Mouse (Mus musculus): ENCODE measurements around the gene Ccdc86.

Ccdc86 gene

GRCm38 (mm10) chr19:10949112-10949511, at the start of gene Ccdc86:
Ccdc86 (minus strand) TSS chr19:10949266.
- peak; percentile 96 for DNase-seq (ENCODE audit: low spot score)

DNA sequence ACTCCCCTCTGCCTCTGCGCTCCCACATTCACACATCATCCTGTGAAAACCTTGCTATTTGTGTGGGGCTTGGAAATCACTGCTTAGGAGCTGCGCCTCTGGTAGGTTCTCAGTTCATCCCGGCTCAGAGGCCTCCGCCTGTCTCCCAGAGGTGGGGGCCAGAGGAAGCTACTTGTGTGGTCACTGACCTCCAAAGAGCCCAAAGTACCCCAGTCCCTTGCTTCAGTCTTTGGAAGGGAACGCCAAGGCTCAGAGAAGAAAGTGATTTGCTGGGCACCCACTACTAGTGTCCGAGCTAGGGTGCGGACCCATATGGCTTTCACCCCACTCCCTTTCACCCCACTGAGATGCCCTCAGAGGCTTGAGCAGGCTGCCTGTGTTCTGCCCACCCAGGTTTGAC, 44.1 kb upstream of the Ccdc86 start, which contains the start of gene Ms4a15:
Gene Ms4a15 (minus strand): TSS at position 101 of the 400 bp plus-strand sequence.
- DNase-seq (ENCODE audit: low spot score), result no peak

DNA sequence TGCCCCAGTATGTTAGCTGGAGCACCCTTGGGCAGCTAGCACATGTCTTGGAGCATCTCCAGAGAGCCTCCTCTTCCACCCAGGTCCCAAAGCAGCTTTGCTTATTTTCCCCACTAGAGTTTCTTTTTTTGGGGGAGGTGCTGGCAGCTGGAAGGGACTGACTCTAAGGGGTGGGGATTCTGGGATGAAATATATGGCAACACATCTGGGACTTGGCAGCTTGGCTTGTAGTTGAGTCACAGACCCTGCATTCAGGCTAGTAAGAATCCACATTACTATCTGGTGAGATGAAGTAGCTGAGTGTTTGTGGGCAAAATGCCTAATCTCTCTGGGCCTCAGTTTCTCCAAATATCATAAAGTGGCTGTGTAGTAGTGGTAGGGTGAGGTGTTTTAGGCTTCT, 42.8 kb upstream of the Ccdc86 start:
- DNase-seq (ENCODE audit: low spot score), result no peak

GRCm38 (mm10) chr19:10990751-10991150, 41.7 kb upstream of the Ccdc86 start:
- no peak for DNase-seq (ENCODE audit: low spot score)

DNA sequence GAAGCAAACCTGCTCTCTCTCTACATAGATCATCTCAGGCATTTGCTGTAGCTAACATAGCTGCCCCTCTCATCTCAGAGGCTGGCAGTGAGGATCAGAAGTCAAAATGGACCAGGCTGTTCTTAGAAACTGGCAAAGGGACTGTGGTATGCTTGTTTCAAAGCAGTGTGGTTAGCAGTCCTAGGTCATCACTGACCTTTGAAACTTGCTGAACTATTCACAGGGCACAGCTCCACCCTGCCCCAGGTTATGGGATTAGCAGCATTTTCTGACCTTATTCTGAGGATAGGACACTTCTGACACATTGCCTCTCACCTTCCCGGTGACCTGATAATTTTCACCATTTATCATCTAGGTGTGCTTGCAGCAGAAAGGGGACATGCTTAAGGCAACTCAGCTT, 39.5 kb upstream of the Ccdc86 start:
- DNase-seq (ENCODE audit: low spot score), result no peak

DNA sequence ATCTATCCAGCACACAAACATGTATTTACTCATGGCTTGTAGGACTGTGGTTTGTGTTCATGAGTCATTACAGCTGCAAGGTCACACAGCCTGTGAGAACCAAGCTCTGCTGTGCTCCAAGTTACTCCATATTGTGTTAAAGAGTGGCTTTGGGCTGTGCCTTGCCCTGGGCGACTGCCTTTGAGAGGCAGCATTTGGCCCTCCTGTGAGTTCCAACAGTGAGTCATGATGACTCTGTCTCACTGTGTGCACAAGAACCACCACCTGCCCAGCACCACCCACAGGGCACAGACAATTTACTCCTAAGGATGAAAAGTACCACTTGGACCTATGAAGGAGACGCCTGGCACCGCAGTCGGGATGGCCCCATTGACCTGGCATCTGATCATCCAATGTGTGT, 36.8 kb upstream of the Ccdc86 start:
- no peak for DNase-seq (ENCODE audit: low spot score)

DNA sequence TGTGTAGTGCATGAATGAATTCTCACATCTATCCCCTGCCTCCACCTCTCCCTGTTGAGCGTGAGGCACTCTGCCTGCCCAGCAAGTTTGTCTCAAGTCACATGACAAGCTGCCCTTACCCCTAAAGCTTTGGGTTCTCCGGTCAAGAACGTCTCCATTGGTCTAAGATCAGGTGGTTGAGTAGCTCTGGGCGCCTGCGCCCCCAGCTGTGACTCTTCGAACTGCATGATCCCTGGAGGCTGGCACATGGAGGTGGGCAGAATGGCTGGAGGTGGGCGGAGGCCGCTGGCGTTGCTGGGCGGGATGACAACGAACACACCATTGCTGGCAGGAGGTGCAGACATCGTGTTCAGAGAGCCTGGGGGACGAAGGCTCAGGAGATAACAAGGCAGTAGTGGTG, 35.5 kb upstream of the Ccdc86 start:
- DNase-seq (ENCODE audit: low spot score), result no peak

DNA sequence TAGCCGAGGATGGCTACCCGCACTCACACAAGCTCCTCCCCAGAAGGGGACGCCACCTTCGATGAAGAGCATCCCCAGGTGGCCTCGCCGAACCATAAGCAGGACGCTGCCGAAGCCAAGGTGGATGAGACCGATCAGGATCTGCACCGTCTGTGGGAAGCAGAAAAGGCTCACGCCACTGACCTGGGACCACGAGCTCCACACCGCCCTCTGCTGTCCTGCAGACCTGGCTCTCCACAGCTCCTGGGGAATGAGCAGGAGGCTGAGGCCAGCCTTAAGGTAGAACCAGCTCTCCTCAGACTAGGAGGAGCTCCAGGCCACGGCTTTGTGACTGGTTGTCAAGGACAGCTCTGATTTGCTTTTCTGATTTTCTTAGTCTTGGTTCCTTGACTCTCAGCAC, 34.1 kb upstream of the Ccdc86 start:
- DNase-seq (ENCODE audit: low spot score), result no peak

- no peak for DNase-seq (ENCODE audit: low spot score)
These were observed 31.1 kb upstream of the Ccdc86 start for GRCm38 (mm10) chr19:10980210-10980609.

GRCm38 (mm10) chr19:10979184-10980168, 30.4 kb upstream of the Ccdc86 start:
- peak; percentile 51 for DNase-seq (ENCODE audit: low spot score)

GRCm38 (mm10) chr19:10976318-10976717, 27.3 kb upstream of the Ccdc86 start:
- DNase-seq (ENCODE audit: low spot score), result no peak

DNA sequence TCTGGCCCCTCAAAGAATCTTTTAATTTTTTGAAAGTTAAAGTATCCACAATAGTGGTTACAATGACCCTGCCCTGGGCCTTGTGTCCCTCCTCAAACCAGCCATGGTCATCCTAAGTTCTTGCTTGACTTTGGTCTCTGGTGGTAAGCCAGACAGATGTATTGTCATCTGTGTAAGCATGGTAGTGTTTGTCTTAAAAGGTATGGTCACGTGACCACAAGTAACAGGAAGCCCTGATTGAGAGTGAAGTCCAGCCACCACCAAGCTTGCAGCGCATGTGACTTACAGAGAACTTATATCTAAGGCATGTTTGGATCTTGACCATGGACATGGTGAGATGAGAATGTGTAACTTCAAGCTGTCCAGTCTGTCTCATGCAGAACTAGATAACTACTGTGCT, 26.1 kb upstream of the Ccdc86 start:
- DNase-seq (ENCODE audit: low spot score), result no peak

DNA sequence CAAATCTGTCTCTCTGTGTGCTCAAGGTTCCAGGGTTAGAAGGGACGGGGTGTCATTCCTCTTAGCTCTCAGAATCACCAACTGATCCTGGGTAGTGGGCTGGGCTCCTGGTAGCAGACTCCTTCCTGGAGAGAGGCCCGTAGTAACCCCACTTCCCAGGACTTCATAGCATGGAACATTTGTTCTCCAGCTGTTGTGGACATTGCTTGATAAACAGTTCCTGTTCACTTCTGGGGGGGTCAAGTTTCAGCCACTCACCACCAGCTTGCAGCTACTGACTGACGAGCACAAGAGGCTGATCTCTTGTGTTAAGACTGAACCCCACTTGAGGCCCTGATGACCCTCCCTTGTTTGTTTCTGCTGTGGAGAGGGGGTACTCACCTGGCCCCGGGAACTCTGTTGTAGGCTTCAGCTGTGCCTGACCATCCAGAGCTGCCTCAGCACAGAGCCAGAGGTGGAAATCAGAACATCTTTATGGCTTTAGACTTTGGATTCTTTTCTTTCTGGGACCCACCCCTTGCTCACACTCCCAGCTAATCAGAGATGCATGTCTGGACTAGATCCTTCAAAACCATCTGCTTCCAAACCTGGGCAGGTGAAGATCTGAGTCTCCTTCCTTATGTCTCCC, 25.3 kb upstream of the Ccdc86 start, which contains the start of gene Ms4a10:
Gene Ms4a10 (minus strand): TSS at position 433 of the 628 bp plus-strand sequence.
- no peak for DNase-seq (ENCODE audit: low spot score)

DNA sequence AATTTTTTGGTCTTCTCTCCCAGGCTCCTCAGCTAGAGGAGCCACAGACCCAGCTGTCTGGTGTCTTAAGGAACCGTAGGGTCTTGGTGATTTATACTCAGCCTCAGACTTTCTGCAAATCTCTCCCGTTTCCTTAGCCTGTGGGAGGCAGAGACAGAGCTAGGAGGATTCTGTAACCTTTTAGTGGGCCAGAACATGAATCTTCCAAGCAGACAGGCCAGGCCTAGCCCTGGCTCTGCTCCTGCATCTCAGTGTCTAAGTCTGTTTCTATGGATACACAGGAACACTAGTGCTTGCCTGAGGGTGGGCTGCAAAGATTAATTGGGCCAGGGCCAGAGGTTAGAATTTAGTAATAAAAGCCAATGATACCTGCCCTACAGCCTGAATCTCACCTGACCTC, 24.1 kb upstream of the Ccdc86 start:
- DNase-seq (ENCODE audit: low spot score), result no peak

GRCm38 (mm10) chr19:10972660-10973059, 23.6 kb upstream of the Ccdc86 start:
- DNase-seq (ENCODE audit: low spot score), result no peak

DNA sequence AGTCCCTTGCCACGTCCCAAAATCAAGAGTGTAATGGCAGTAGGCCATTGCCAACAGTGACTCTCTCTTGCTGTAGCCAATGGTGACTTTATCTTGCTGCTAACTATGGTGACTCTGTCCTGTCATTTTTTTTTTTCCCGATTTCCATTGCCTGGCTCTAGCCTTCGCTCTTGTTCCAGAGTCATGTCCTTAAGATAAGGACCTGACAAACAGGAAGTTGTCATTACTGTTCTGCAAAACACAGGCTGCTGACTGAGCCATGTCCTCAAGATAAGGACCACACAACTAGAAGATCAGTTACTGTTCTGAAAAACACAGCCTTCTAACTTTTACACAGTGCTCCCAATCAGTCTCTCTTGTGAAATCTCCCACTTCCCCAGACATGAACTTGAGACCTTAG, 21.4 kb upstream of the Ccdc86 start:
- no peak for DNase-seq (ENCODE audit: low spot score)

GRCm38 (mm10) chr19:10968578-10968977, 19.5 kb upstream of the Ccdc86 start:
- peak; percentile 53 for DNase-seq (ENCODE audit: low spot score)

DNA sequence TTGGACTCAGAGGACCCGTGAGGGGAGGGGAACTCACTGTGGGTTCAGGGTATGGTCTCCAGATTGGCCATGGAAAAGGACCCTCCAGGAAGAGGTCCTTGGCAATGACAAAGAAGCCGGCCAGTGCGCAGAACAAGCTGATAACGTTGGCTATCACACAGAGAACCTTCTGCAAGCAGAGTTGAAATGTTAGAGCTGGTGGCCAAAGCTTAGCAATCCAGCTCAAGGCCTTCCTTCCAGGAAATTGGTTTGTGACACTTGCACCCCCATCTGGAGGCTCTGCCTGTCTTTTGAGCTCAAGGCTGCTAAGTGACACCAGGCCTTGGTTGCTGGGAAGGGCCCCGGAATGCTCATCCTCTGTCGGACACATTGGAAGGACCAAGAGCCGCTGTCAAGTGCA, 16.7 kb upstream of the Ccdc86 start:
- DNase-seq (ENCODE audit: low spot score), result peak; percentile 66

DNA sequence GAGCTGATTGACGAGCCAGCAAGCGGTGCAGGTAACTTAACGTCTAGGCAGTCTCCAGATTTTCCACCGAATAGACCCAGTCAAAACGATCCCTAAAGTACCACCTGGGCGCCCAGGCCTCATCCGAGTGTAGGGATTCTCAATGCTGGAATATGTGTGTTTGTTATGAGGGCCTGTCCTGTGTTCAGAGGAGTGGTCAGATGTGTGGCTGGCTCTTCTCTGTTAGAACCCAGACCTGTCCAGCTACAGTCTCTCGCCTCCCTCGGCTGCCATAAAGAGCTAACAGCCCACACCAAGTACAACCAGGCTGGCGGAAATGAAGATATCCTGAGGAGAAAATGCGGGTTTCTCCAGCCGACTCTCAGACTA, 10.9 kb upstream of the Ccdc86 start:
- DNase-seq (ENCODE audit: low spot score), result no peak

GRCm38 (mm10) chr19:10959085-10959977, 10.3 kb upstream of the Ccdc86 start:
- no peak for DNase-seq (ENCODE audit: low spot score)

- no peak for DNase-seq (ENCODE audit: low spot score)
These were observed 3.2 kb upstream of the Ccdc86 start for GRCm38 (mm10) chr19:10952021-10952939.

All from testis, postnatal 14 days (tissue).